Mouse (Mus musculus) heart, embryonic 11.5 days (tissue): ENCODE data around the gene 4930544D05Rik. TPM values are rescaled to one million over a fixed set of nuclear protein-coding genes. Genes with fewer than 3 reads are reported as not detected.

Source experiments
- ATAC-seq: fragments of 200-750 bp; cut with Nextera tagmentation; replicated peaks from 2 replicates; pipeline ENCODE4 v1.8.0; 2017; ENCODE audit warnings: moderate library complexity; ENCODE audit not compliant: insufficient number of reproducible peaks, low FRiP score, low TSS enrichment
- H3K27ac ChIP-seq: fragments of 300-500 bp; sonication (generic); 2 replicates; pipeline ENCODE4 v1.5.1; 2014; ENCODE audit warnings: mild to moderate bottlenecking, low read depth, low read length
- H3K27me3 ChIP-seq: fragments of 300-500 bp; sonication (generic); 2 replicates; pipeline ENCODE4 v1.6.1; 2014; ENCODE audit warnings: mild to moderate bottlenecking, low read length, mixed read lengths; ENCODE audit not compliant: control insufficient read depth, insufficient read depth
- H3K36me3 ChIP-seq: fragments of 300-500 bp; sonication (generic); 2 replicates; pipeline ENCODE4 v1.6.1; 2014; ENCODE audit warnings: mild to moderate bottlenecking, low read length, moderate library complexity, mixed read lengths; ENCODE audit not compliant: control insufficient read depth, insufficient read depth
- H3K4me1 ChIP-seq: fragments of 300-500 bp; sonication (generic); 2 replicates; pipeline ENCODE4 v1.6.1; 2014; ENCODE audit warnings: low read length; ENCODE audit not compliant: control insufficient read depth, insufficient read depth
- H3K4me2 ChIP-seq: fragments of 300-500 bp; sonication (generic); 2 replicates; pipeline ENCODE4 v1.6.1; 2014; ENCODE audit warnings: mild to moderate bottlenecking, moderate library complexity
- H3K4me3 ChIP-seq: fragments of 300-500 bp; sonication (generic); 2 replicates; pipeline ENCODE4 v1.5.1; 2014; ENCODE audit warnings: low read depth, low read length
- H3K9ac ChIP-seq: fragments of 300-500 bp; sonication (generic); 2 replicates; pipeline ENCODE4 v1.6.1; 2014; ENCODE audit warnings: mild to moderate bottlenecking, low read depth, low read length, moderate library complexity
- H3K9me3 ChIP-seq: fragments of 300-500 bp; sonication (generic); replicated peaks from 2 replicates; pipeline ENCODE4 v1.6.1; 2016; ENCODE audit warnings: low read length; ENCODE audit not compliant: control insufficient read depth
- WGBS: fragments of 180-500 bp; shearing (Covaris S2); extraction: QIAGEN DNeasy Blood & Tissue Kit; methylation state at CpG from one replicate; pipeline ENCODE4 v1.1.7; 2014; ENCODE audit not compliant: insufficient replicate concordance; 5-methylcytosine and 5-hydroxymethylcytosine counted together
- polyA plus RNA-seq: library from polyadenylated mRNA; unstranded; fragments of >200 nt; fragmentation: Nextera tagmentation; extraction: Ambion mirVana; gene quantifications from 2 replicates; pipeline ENCODE4 v1.2.1, GENCODE M21; 2014

4930544D05Rik gene
- polyA plus RNA-seq, 1 experiment from 2014 or later = not detected

DNA sequence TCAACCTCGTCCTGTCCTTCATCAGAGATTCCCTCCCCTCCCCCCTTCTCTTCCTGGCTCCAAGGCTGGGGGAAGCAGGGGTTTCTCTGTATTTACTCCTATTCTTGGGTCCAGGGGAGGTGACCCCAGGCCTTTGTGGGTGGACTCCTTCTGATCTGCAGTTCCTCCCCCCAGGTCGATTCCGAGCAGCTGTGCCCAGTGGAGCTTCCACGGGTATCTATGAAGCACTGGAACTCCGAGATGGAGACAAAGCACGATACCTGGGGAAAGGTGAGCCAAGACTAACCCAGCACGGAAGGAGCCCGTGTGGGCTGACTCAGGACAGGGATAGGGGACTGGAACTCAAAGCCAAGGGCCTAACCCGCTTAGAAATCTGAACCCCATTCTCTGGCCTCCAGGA lies 42.3 kb downstream of the 4930544D05Rik start:
- peak overlapping the region; percentile 82 for H3K4me2 ChIP-seq
- no peak for ATAC-seq
- H3K4me3 ChIP-seq = peak overlapping the region; percentile 100
- peak overlapping the region; percentile 99 for H3K27ac ChIP-seq
- peak overlapping the region; percentile 62 for H3K9ac ChIP-seq
- H3K4me1 ChIP-seq = peaks cover 27% of the 10 kb centered on the region
- H3K36me3 ChIP-seq = peaks cover 9% of the 10 kb centered on the region
- no peaks in the 10 kb centered on the region for H3K27me3 ChIP-seq
- H3K9me3 ChIP-seq = no peaks in the 10 kb centered on the region
- 51% methylated on average over 9 of the region's 9 CpGs for WGBS

DNA sequence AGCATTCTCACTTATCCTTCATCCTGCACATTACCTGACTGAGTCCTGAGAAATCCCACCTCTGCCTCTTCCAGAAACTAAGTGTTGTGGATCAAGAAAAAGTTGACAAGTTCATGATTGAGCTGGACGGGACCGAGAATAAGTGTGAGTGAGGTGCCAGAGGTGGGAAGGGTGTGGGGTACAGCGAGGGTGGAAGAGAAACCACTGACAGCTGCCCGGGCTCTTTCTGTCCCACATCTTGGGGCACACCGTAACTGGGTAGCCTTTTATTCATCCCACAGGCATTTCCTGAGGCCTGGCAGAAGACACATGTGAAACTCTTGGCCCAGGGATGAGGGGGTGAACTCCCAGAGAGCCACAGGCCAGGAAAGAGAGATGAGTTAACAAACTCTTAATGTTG lies 42.9 kb downstream of the 4930544D05Rik start:
- Histone ChIP-seq H3K4me2 (peak overlapping the region; percentile 82), H3K27ac (no peak overlapping the region), H3K4me1 (peaks cover 27% of the 10 kb centered on the region), H3K9ac (no peak overlapping the region; the same call in 1 of the 2 replicates), H3K4me3 (peak overlapping the region; percentile 100; the same call in 1 of the 2 replicates), H3K27me3 (no peaks in the 10 kb centered on the region), H3K36me3 (peaks cover 12% of the 10 kb centered on the region), H3K9me3 (no peaks in the 10 kb centered on the region)
- 75% methylated on average over 5 of the region's 5 CpGs for WGBS
- ATAC-seq = no peak

DNA sequence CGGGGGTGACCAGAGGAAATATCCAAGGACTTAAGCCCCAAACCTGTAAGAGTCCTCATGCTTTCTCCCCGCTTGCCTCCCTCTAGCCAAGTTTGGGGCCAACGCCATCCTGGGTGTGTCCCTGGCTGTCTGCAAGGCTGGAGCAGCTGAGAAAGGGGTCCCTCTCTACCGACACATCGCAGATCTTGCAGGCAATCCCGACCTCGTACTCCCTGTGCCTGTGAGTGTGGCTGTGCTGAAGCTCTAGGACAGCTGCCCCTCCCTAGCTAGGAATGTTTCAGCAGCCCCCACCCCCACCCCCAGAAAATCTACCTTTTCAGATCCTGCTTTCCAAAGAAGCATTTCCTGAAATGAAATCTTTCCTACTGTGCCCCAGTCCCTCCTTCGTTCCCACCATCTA lies 43.3 kb downstream of the 4930544D05Rik start:
- Histone ChIP-seq H3K9ac (no peak overlapping the region), H3K4me2 (peak overlapping the region; percentile 82; the same call in 1 of the 2 replicates), H3K4me3 (no peak overlapping the region), H3K27ac (no peak overlapping the region), H3K36me3 (peaks cover 15% of the 10 kb centered on the region), H3K9me3 (no peaks in the 10 kb centered on the region), H3K4me1 (peaks cover 27% of the 10 kb centered on the region), H3K27me3 (no peaks in the 10 kb centered on the region)
- no peak for ATAC-seq
- WGBS = 59% methylated on average over 8 of the region's 8 CpGs

DNA sequence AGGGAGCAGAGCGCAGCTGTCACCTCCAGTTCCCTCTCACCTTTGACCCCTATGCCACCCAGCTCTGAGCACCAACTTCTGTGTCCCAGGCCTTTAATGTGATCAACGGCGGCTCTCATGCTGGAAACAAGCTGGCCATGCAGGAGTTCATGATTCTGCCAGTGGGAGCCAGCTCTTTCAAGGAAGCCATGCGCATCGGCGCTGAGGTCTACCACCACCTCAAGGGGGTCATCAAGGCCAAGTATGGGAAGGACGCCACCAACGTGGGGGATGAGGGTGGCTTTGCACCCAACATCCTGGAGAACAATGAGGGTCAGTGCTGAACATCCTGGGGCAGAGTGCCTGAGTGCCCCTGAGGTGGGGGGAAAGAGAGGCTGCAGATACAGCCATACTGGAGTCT lies 44.9 kb downstream of the 4930544D05Rik start:
- H3K27ac ChIP-seq = no peak overlapping the region
- 85% methylated on average over 8 of the region's 8 CpGs for WGBS
- ATAC-seq = no peak
- H3K36me3 ChIP-seq = peaks cover 28% of the 10 kb centered on the region
- H3K4me2 ChIP-seq = no peak overlapping the region
- H3K9me3 ChIP-seq = no peaks in the 10 kb centered on the region
- no peaks in the 10 kb centered on the region for H3K27me3 ChIP-seq
- H3K4me1 ChIP-seq = peaks cover 27% of the 10 kb centered on the region
- no peak overlapping the region for H3K9ac ChIP-seq
- no peak overlapping the region for H3K4me3 ChIP-seq

DNA sequence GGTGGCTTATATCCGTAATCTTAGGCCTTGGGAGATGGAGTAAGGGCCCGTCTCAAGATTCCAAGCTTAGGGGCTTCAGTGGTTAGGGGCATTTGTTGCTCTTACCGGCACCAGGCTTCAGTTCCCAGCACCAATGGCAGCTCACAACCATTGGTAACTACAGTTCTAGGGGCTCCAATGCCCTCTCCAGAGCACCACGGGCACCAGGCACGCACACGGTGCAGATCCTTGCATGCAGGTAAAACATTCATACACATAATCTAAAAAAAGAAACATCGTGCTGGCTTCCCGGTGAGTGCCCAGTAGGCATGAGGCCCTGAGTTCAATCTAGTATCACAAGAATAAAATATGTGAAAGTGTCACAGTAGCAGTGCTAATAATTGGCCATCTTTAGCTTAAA lies 47.5 kb downstream of the 4930544D05Rik start:
- Histone ChIP-seq H3K9ac (no peak overlapping the region), H3K4me3 (no peak overlapping the region), H3K27me3 (no peaks in the 10 kb centered on the region), H3K36me3 (peaks cover 32% of the 10 kb centered on the region), H3K27ac (no peak overlapping the region), H3K9me3 (no peaks in the 10 kb centered on the region), H3K4me2 (no peak overlapping the region), H3K4me1 (peaks cover 15% of the 10 kb centered on the region)
- WGBS = 87% methylated on average over 8 of the region's 8 CpGs
- ATAC-seq = no peak

DNA sequence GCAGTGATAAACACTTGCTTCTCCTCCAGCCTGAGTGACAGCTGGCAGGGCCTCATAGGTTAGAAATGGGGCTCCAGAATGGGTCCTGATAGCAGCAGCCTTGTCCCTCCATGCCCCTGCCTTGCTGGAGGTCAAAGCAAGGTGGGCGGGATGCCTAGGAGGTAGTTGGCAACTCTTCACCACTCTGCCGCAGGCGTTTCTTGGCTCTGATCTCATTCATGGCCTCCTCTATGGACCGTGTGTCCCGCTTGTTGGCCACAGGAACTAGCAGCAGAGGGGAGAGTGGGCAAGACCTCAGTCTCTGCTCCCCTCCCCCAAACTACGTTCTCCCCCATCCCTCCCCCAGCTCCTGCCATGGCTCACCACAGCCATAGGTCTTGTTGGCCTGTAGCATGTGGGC lies 48.3 kb downstream of the 4930544D05Rik start:
- 86% methylated on average over 6 of the region's 6 CpGs for WGBS
- Histone ChIP-seq H3K9ac (no peak overlapping the region), H3K4me2 (no peak overlapping the region), H3K4me3 (no peak overlapping the region), H3K9me3 (no peaks in the 10 kb centered on the region), H3K4me1 (peaks cover 7% of the 10 kb centered on the region), H3K27me3 (no peaks in the 10 kb centered on the region), H3K36me3 (peaks cover 32% of the 10 kb centered on the region), H3K27ac (no peak overlapping the region)
- ATAC-seq = no peak

DNA sequence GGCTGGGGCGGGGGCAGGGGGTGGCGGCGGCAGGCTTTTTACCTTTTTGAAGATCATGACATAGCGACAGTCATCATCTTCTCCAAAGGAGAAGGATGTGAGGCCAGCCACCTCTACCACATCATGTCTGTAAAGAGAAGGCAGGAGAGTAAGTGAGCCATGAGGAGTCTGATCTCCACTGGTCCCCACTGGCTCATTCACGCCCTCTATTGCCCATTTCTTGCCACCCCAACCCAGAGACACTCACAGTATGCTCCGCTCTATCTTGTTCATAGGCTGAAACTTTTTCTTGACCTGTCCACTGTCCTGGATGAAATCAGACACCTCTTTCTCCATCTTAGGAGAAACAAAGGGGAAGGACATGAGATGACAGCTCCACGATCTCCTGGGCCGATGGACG lies 49.1 kb downstream of the 4930544D05Rik start:
- WGBS = 84% methylated on average over 9 of the region's 9 CpGs
- H3K4me2 ChIP-seq = no peak overlapping the region
- H3K9ac ChIP-seq = no peak overlapping the region
- no peak for ATAC-seq
- H3K9me3 ChIP-seq = no peaks in the 10 kb centered on the region
- peaks cover 32% of the 10 kb centered on the region for H3K36me3 ChIP-seq
- H3K27ac ChIP-seq = no peak overlapping the region
- peaks cover 6% of the 10 kb centered on the region; the same call in 1 of the 2 replicates for H3K4me1 ChIP-seq
- no peak overlapping the region for H3K4me3 ChIP-seq
- no peaks in the 10 kb centered on the region for H3K27me3 ChIP-seq

Other genes starting within 250 kb of the 4930544D05Rik start
- gene Pelp1, start 205.8 kb upstream of the 4930544D05Rik start, polyA plus RNA-seq = 22.1 and 27.5 TPM in 2 replicates
- gene Arrb2, start 183.2 kb upstream of the 4930544D05Rik start, polyA plus RNA-seq = 11.6 and 12.9 TPM in 2 replicates
- gene Med11, start 163.9 kb upstream of the 4930544D05Rik start, polyA plus RNA-seq = 28.6 and 31.2 TPM in 2 replicates
- 1.1 and 1.9 TPM in 2 replicates for gene Zmynd15, start 156.4 kb upstream of the 4930544D05Rik start, polyA plus RNA-seq
- 6.2 and 7.3 TPM in 2 replicates for gene Cxcl16, start 155.9 kb upstream of the 4930544D05Rik start, polyA plus RNA-seq
- 8.2 and 10.3 TPM in 2 replicates for gene Tm4sf5, start 110.6 kb upstream of the 4930544D05Rik start, polyA plus RNA-seq
- 0.35 TPM in 1 of 2 replicates, not detected in the other for gene Vmo1, start 101.2 kb upstream of the 4930544D05Rik start, polyA plus RNA-seq
- gene Gltpd2, start 96.7 kb upstream of the 4930544D05Rik start, polyA plus RNA-seq = 0.84 TPM in 1 of 2 replicates, not detected in the other
- 684 and 701 TPM in 2 replicates for gene Psmb6, start 90.5 kb upstream of the 4930544D05Rik start, polyA plus RNA-seq
- not detected in 2 replicates for gene Gm40193, start 82.9 kb upstream of the 4930544D05Rik start, polyA plus RNA-seq
- gene Pld2, start 75.8 kb upstream of the 4930544D05Rik start, polyA plus RNA-seq = 7.4 and 8.6 TPM in 2 replicates
- 15.1 and 16.1 TPM in 2 replicates for gene Mink1, start 53.0 kb upstream of the 4930544D05Rik start, polyA plus RNA-seq
- gene Chrne, start 3.4 kb downstream of the 4930544D05Rik start, polyA plus RNA-seq = not detected in 2 replicates
- gene Gp1ba, start 23.3 kb downstream of the 4930544D05Rik start, polyA plus RNA-seq = 2.6 and 5.4 TPM in 2 replicates
- 66.8 and 76.9 TPM in 2 replicates for gene Rnf167, start 31.4 kb downstream of the 4930544D05Rik start, polyA plus RNA-seq
- 221 and 245 TPM in 2 replicates for gene Slc25a11, start 31.6 kb downstream of the 4930544D05Rik start, polyA plus RNA-seq
- gene Pfn1, start 38.8 kb downstream of the 4930544D05Rik start, polyA plus RNA-seq = 1,771 and 1,932 TPM in 2 replicates
- 272 and 313 TPM in 2 replicates for gene Eno3, start 41.4 kb downstream of the 4930544D05Rik start, polyA plus RNA-seq
- 187 and 201 TPM in 2 replicates for gene Spag7, start 53.6 kb downstream of the 4930544D05Rik start, polyA plus RNA-seq
- 10.6 and 14.4 TPM in 2 replicates for gene Camta2, start 72.3 kb downstream of the 4930544D05Rik start, polyA plus RNA-seq
- gene Inca1, start 84.3 kb downstream of the 4930544D05Rik start, polyA plus RNA-seq = 0.89 and 2.2 TPM in 2 replicates
- 9.8 and 11.4 TPM in 2 replicates for gene Kif1c, start 84.7 kb downstream of the 4930544D05Rik start, polyA plus RNA-seq
- 7.1 and 9.3 TPM in 2 replicates for gene Zfp3, start 148.4 kb downstream of the 4930544D05Rik start, polyA plus RNA-seq
- gene Scimp, start 196.7 kb downstream of the 4930544D05Rik start, polyA plus RNA-seq = 0.27 TPM in 1 of 2 replicates, not detected in the other
- 25.9 and 27.8 TPM in 2 replicates for gene Rabep1, start 228.9 kb downstream of the 4930544D05Rik start, polyA plus RNA-seq